Mouse (Mus musculus): ENCODE results near the gene Apobr.

Apobr gene

DNA sequence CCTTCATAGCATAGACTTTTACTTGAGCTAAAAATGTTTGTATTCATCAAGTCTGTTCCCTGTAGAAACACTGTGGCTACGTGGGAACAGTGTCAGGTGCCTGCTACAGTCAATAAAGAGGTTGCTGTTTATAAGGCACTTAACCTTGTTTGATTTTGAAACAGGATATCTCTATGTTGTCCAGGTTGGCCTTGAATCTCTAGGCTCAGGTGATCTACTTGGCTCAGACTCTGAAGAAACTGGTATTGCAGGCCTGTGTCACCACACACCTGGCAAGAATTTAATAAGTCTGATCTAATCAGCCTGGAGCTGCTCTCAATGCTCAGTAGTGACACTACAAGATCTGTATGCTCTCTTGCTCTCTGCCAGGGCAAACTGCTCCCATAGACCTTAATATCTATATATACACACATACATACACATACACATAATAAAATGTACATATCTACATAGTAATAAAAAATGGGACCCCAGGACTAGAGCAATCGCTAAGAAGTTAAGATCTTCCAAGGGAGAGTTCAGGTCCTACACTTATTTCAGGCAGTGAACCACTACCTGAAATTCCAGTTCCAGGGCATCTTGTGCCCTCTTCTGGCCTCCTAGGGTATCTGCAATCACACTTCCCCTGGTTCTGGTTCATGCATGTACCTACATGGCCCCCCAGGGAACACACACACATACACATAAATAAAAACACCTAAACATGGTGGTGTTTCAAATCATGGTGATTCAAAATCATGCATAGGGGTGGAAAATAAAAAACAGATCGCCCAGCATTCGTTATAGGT lies 52.2 kb downstream of the Apobr start:
- in situ Hi-C loops (cut with MboI, MseI), result loop anchor here (5.0 kb wide), 1 partner anchor 40 kb away; no protein-coding TSS in a partner anchor
